Mouse (Mus musculus) myocyte (in vitro differentiated cells): ENCODE measurements around the gene Ern1.

Experiments
- MYOD1 ChIP-seq, 3 experiments: IDR thresholded peaks; one replicate each; pipeline ENCODE4 v1.6.1; 2011; ENCODE audit warnings: control low read depth in 2 of 3, low read depth in 2 of 3, mild to moderate bottlenecking in 2 of 3, moderate library complexity in 1 of 3; ENCODE audit not compliant: insufficient read length in 2 of 3, control insufficient read depth in 1 of 3
- POLR2A ChIP-seq: IDR thresholded peaks from one replicate; pipeline ENCODE4 v1.6.1; 2011; ENCODE audit warnings: low read depth, mild to moderate bottlenecking, control low read depth, moderate library complexity; ENCODE audit not compliant: insufficient read length
- TCF12 ChIP-seq: IDR thresholded peaks from one replicate; pipeline ENCODE4 v1.6.1; 2011; ENCODE audit warnings: mild to moderate bottlenecking, control low read depth; ENCODE audit not compliant: poor library complexity, insufficient read depth, severe bottlenecking

DNA sequence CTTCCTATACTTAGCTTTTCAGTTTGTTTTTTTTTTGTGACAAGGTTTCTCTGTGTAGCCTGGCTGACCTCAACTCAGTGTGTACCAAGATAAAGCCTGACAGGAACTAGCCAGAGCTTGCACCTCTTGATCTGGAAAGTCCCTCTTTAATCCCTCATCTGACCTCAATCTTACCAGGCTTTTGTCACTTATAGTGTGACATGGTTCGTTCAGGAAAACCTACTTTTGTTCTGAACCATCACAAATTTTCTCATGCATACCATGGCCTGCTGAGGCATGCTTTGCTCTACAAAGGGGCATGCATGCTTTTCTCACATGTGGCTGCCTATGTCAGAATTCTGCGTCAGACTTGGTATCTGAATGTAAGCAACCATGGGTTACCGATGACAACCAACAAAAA, 71.3 kb downstream of the Ern1 start:
- TF ChIP-seq POLR2A (no peak), MYOD1 (IDR thresholded peaks at IDR 0.05; ENCODE audit: control insufficient read depth in 1 of 3, insufficient read length in 2 of 3, low read depth in 2 of 3) (no peak), TCF12 (no peak)
